Mouse (Mus musculus) liver, embryonic 15.5 days (tissue): ENCODE measurements around the gene Gapt. TPM values are rescaled to one million over a fixed set of nuclear protein-coding genes. Genes with fewer than 3 reads are reported as not detected.

Source experiments
- ATAC-seq: fragments of 200-750 bp; cut with Nextera tagmentation; 2 replicates; pipeline ENCODE4 v1.8.0; 2017; ENCODE audit warnings: moderate number of reproducible peaks, mild to moderate bottlenecking, moderate library complexity; ENCODE audit not compliant: insufficient read depth
- H3K27ac ChIP-seq: fragments of 300-500 bp; sonication (generic); replicated peaks from 2 replicates; pipeline ENCODE4 v1.5.1; 2015; ENCODE audit warnings: mild to moderate bottlenecking, inconsistent platforms
- H3K27me3 ChIP-seq: fragments of 300-500 bp; sonication (generic); 2 replicates; pipeline ENCODE4 v1.6.1; 2015; ENCODE audit warnings: mild to moderate bottlenecking, inconsistent platforms
- H3K36me3 ChIP-seq: fragments of 300-500 bp; sonication (generic); replicated peaks from 2 replicates; pipeline ENCODE4 v1.6.1; 2015; ENCODE audit warnings: moderate library complexity, mild to moderate bottlenecking, inconsistent platforms
- H3K4me1 ChIP-seq: fragments of 300-500 bp; sonication (generic); replicated peaks from 2 replicates; pipeline ENCODE4 v1.6.1; 2015; ENCODE audit warnings: inconsistent platforms
- H3K4me2 ChIP-seq: fragments of 300-500 bp; sonication (generic); 2 replicates; pipeline ENCODE4 v1.6.1; 2015; ENCODE audit warnings: moderate library complexity, mild to moderate bottlenecking, inconsistent platforms
- H3K4me3 ChIP-seq: fragments of 300-500 bp; sonication (generic); replicated peaks from 2 replicates; pipeline ENCODE4 v1.5.1; 2015; ENCODE audit warnings: mild to moderate bottlenecking, inconsistent platforms
- H3K9ac ChIP-seq: fragments of 300-500 bp; sonication (generic); 2 replicates; pipeline ENCODE4 v1.6.1; 2015; ENCODE audit warnings: moderate library complexity, mild to moderate bottlenecking, inconsistent platforms
- H3K9me3 ChIP-seq: fragments of 300-500 bp; sonication (generic); replicated peaks from 2 replicates; pipeline ENCODE4 v1.6.1; 2016; ENCODE audit warnings: inconsistent platforms
- WGBS: fragments of 180-500 bp; shearing (Covaris S2); methylation state at CpG from one replicate; pipeline ENCODE4 v1.1.7; 2015; ENCODE audit warnings: mixed read lengths; ENCODE audit not compliant: insufficient replicate concordance; 5-methylcytosine and 5-hydroxymethylcytosine counted together
- polyA plus RNA-seq: library from polyadenylated mRNA; unstranded; fragments of >200 nt; fragmentation: Nextera tagmentation; extraction: Ambion mirVana; gene quantifications from 2 replicates; pipeline ENCODE4 v1.2.1, GENCODE M21; 2015

The Gapt gene
- polyA plus RNA-seq, 1 experiment from 2014 or later = 3.3 TPM

DNA sequence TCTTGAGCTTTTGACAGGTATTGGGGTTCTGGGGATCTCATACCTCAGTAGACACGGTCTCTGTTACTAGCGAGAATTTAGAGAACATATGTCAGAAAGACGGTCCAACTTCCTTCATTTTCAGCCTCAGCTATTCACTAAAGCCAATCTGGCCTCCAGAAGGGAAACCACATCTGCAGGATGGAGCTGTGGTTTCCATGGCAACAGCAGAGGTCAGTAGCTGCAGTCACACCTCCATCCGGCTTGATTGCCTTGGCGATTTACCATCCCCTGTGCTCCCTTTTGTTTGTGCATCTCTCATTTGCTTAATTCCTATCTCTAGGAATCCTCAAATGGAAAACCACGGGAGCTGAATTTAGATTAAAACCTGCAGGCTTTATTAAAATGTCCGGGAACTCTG is 10.3 kb downstream of the Gapt start:
- H3K4me3 ChIP-seq = no peak overlapping the region
- H3K4me1 ChIP-seq = 0 out of 2 replicates have a peak, but pooled peaks cover 4% of the 10 kb centered on the region
- no peaks in the 10 kb centered on the region for H3K27me3 ChIP-seq
- H3K4me2 ChIP-seq = no peak overlapping the region
- H3K27ac ChIP-seq = no peak overlapping the region
- 15% methylated on average over 7 of the region's 7 CpGs for WGBS
- no peak for ATAC-seq
- H3K36me3 ChIP-seq = no peaks in the 10 kb centered on the region
- H3K9me3 ChIP-seq = no peaks in the 10 kb centered on the region
- H3K9ac ChIP-seq = no peak overlapping the region

DNA sequence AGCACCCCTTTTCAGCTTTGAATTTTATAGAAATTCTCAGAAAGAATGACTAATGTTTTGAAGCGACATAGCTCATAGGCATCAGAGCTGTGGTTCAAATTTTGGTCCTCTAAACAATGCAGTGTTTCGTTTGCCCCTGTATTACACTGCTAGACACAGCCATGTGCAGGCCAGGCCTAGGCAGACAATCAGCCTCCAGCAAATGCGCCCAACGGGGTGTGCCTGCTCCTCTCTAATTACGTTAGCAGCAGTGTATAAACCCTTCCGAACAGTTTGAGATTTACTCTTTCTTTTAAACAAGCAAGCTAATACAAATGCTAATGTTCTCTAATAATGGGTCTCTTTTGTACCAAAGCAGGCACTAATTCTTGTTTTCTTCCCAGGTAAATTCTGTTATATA is 14.4 kb downstream of the Gapt start:
- Histone ChIP-seq H3K4me2 (no peak overlapping the region), H3K9ac (no peak overlapping the region), H3K36me3 (no peaks in the 10 kb centered on the region), H3K9me3 (no peaks in the 10 kb centered on the region), H3K27ac (no peak overlapping the region), H3K27me3 (no peaks in the 10 kb centered on the region), H3K4me3 (no peak overlapping the region), H3K4me1 (no peaks in the 10 kb centered on the region)
- ATAC-seq = no peak
- 71% methylated on average over 6 of the region's 6 CpGs for WGBS

DNA sequence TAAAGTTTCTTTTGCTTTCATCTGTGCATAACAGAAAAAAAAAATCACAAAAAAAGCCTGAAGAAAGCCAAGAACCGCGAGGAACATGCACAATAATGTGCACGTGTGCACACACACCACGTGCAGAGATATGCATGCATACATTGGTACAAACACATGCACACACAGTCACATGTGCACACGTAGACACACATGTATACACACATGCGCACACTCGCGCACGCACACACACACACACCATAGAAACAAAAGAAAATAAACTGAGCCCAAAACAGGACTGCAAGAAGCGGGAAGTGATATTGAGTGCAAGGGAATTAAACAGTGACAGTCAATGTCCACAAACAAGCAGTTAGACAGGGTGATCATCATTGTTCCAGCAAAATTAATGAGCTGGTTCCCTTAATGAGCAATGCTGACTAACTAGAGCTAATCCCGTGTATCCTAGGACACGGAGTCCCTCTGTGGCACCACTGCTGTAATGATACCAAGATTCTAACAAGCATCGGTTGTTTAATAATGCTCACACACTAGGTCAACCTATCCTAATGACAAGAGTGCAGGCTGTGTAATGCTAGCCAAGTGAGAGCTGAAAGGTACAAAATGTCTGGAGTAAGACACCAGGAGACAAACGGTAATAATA is 23.9 kb downstream of the Gapt start:
- H3K9me3 ChIP-seq = no peaks in the 10 kb centered on the region
- no peaks in the 10 kb centered on the region for H3K4me1 ChIP-seq
- H3K4me3 ChIP-seq = no peak overlapping the region
- no peak overlapping the region for H3K4me2 ChIP-seq
- WGBS = 78% methylated on average over 14 of the region's 14 CpGs
- H3K36me3 ChIP-seq = no peaks in the 10 kb centered on the region
- no peaks in the 10 kb centered on the region for H3K27me3 ChIP-seq
- H3K27ac ChIP-seq = no peak overlapping the region
- no peak overlapping the region for H3K9ac ChIP-seq
- ATAC-seq = no peak

DNA sequence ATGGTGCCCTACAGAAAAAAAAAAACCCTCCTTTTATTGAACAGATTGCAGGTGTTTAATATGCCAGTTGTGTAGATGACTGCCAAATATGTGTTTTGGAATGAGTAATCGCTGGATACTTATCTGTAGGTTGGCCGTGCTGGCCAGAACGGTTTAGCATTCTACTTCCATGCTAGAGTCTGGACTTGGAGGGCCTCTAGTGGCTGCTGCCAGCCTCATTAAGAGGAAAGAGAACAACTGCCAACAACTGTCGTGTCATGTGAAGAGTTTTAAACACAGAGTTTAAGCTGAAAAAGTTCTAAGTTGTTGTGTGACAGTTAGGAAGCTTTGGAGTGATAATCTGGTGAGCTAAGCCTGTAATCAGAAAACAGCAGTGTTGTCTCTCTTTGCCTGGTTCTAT is 38.3 kb downstream of the Gapt start:
- Histone ChIP-seq H3K27me3 (no peaks in the 10 kb centered on the region), H3K27ac (no peak overlapping the region), H3K4me1 (no peaks in the 10 kb centered on the region), H3K9me3 (no peaks in the 10 kb centered on the region), H3K4me3 (no peak overlapping the region), H3K4me2 (no peak overlapping the region), H3K9ac (no peak overlapping the region), H3K36me3 (no peaks in the 10 kb centered on the region)
- 39% methylated on average over 4 of the region's 4 CpGs for WGBS
- no peak for ATAC-seq

DNA sequence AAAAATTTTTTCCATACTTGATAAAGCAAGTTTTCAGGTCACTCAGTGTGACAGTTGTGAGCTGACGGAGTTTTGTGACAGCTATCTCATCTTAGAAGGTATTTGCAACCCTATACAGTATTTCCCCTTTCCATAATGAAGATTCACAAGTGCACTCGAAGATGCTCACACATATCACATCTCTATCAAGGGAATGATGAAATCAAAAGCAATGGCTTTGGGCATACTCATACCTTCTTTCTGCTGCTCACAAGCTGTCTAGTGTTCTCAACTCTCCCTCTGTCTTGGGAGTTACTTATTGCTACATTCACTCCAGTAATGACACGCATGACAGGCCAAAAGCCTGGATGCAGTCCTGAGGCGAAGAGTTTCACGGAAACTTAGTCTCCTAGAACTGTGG is 49.8 kb downstream of the Gapt start:
- Histone ChIP-seq H3K27ac (no peak overlapping the region), H3K9me3 (no peaks in the 10 kb centered on the region), H3K36me3 (no peaks in the 10 kb centered on the region), H3K4me3 (no peak overlapping the region), H3K27me3 (no peaks in the 10 kb centered on the region), H3K4me1 (no peaks in the 10 kb centered on the region), H3K9ac (no peak overlapping the region), H3K4me2 (no peak overlapping the region)
- no peak for ATAC-seq
- 59% methylated on average over 5 of the region's 5 CpGs for WGBS

Other genes with a start within 250 kb of the Gapt start
- gene Rab3c, start 76.2 kb downstream of the Gapt start, polyA plus RNA-seq = 0.05 and 0.08 TPM in 2 replicates
- gene Plk2, start 37.8 kb upstream of the Gapt start, polyA plus RNA-seq = 8.2 and 9.4 TPM in 2 replicates